Mouse (Mus musculus): Measurements from ENCODE around the gene Ptpn14.

DNA sequence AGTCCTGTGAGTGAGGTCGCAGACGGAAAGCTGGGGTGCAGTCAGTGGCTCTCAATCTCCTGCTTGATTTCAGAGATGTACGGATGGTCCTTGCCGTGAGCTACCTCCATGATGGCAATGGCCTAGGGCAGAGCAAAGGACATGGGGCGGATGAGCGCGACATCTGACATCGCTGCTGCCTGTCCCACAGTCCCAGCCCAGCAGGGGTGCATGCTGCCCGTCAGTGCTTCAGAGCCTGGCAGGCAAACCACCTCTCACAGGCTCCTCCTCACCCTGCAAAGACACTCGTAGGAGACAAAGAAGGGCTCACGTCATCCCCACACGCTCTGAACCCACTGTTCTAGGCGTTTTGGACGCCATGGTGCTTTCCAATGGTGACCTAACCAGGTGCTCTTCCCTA is 152.7 kb downstream of the Ptpn14 start:
- TF ChIP-seq POLR2A (IDR thresholded peaks at IDR 0.05; ENCODE audit: low read depth, low read length) (no peak), CTCF (IDR thresholded peaks at IDR 0.05; ENCODE audit: borderline replicate concordance, insufficient read depth, low read length) (no peak)

Measured in embryonic fibroblast, embryonic 13.5 days (primary cell).